ENCODE assay signal across 10 mouse cellular contexts in genomic region chr7:80753613-80754012, GRCm38 (mm10).
A peak's percentile ranks its signal among the peaks of the same experiment; 100 is the strongest.
DNase-seq lines count a peak whose midpoint lies in the region; ATAC-seq lines count a peak whose summit lies in the region.
"Had no signal": no experiment of that assay in that cellular context is flagged by ENCODE, and none has a peak within 500 bp of the region (broad histone marks: within the 10 kb centered on the region; RNA-seq: fewer than 3 reads in every experiment).

No protein-coding gene starts in this region.

- H3K9ac ChIP-seq in heart, embryonic 16.5 days (ENCODE audit: low read length) = no peak overlapping the region
- H3K9ac ChIP-seq in neural tube, embryonic 15.5 days (replicated peaks) = no peak overlapping the region
- H3K9ac ChIP-seq: embryonic facial prominence, embryonic 15.5 days had no signal

- no peak overlapping the region for H3K4me2 ChIP-seq in heart, embryonic 16.5 days (ENCODE audit: low read depth, low read length)
- no peak overlapping the region for H3K4me2 ChIP-seq in neural tube, embryonic 15.5 days
- H3K4me2 ChIP-seq: embryonic facial prominence, embryonic 15.5 days; midbrain, embryonic 11.5 days had no signal

- no peaks in the 10 kb centered on the region for H3K9me3 ChIP-seq in heart, embryonic 16.5 days (replicated peaks; ENCODE audit: control insufficient read depth, low read length)
- H3K9me3 ChIP-seq in embryonic facial prominence, embryonic 10.5 days = no peaks in the 10 kb centered on the region
- no peaks in the 10 kb centered on the region for H3K9me3 ChIP-seq in neural tube, embryonic 15.5 days (replicated peaks)
- H3K9me3 ChIP-seq: embryonic facial prominence, embryonic 15.5 days had no signal

- peaks cover 70% of the 10 kb centered on the region for H3K36me3 ChIP-seq in heart, embryonic 16.5 days (ENCODE audit: control insufficient read depth, insufficient read depth)
- peaks cover 86% of the 10 kb centered on the region for H3K36me3 ChIP-seq in macrophage (ENCODE audit: inconsistent target)
- peaks cover 60% of the 10 kb centered on the region for H3K36me3 ChIP-seq in embryonic facial prominence, embryonic 10.5 days (replicated peaks)
- peaks cover 72% of the 10 kb centered on the region for H3K36me3 ChIP-seq in neural tube, embryonic 15.5 days

- no peak overlapping the region for H3K4me3 ChIP-seq in heart, embryonic 16.5 days (ENCODE audit: low read length)
- no peak overlapping the region for H3K4me3 ChIP-seq in macrophage (ENCODE audit: inconsistent target)
- H3K4me3 ChIP-seq in embryonic facial prominence, embryonic 10.5 days = no peak overlapping the region
- H3K4me3 ChIP-seq in neural tube, embryonic 15.5 days (replicated peaks) = no peak overlapping the region
- H3K4me3 ChIP-seq: embryonic facial prominence, embryonic 15.5 days had no signal

- no peak for DNase-seq in heart, postnatal 36 days
- peak; percentile 7 for DNase-seq in adipocyte (ENCODE audit: low spot score)
- DNase-seq in kidney, adult 8-10 months = peak; percentile 91 to 93
- no peak for DNase-seq in embryonic facial prominence, embryonic 10.5 days (ENCODE audit: low spot score)
- DNase-seq in ovary, adult 18-20 months (ENCODE audit: low spot score) = no peak

- intact Hi-C loops in heart, postnatal 36 days (cut with DNase I) = no loop called here

- peak overlapping the region; percentile 64 for H3K27ac ChIP-seq in heart, embryonic 16.5 days (ENCODE audit: low read length)
- peak overlapping the region; percentile 71 for H3K27ac ChIP-seq in macrophage
- H3K27ac ChIP-seq in embryonic facial prominence, embryonic 10.5 days (replicated peaks) = no peak overlapping the region
- no peak overlapping the region for H3K27ac ChIP-seq in neural tube, embryonic 15.5 days (replicated peaks)
- H3K27ac ChIP-seq: embryonic facial prominence, embryonic 15.5 days had no signal

- ATAC-seq in heart, embryonic 16.5 days (replicated peaks; ENCODE audit: extremely low read depth, insufficient read depth, low FRiP score) = no peak
- ATAC-seq in neural tube, embryonic 15.5 days (ENCODE audit: low FRiP score) = no peak

- no peaks in the 10 kb centered on the region for H3K27me3 ChIP-seq in heart, embryonic 16.5 days (ENCODE audit: control insufficient read depth, insufficient read depth, low read length)
- H3K27me3 ChIP-seq in embryonic facial prominence, embryonic 10.5 days (replicated peaks; ENCODE audit: low read depth, poor library complexity, severe bottlenecking) = no peaks in the 10 kb centered on the region
- no peaks in the 10 kb centered on the region for H3K27me3 ChIP-seq in neural tube, embryonic 15.5 days (replicated peaks)
- H3K27me3 ChIP-seq: embryonic facial prominence, embryonic 15.5 days had no signal

- peaks cover 71% of the 10 kb centered on the region for H3K79me2 ChIP-seq in macrophage (ENCODE audit: inconsistent target)

- H3K4me1 ChIP-seq in heart, embryonic 16.5 days (ENCODE audit: control insufficient read depth, insufficient read depth, low read length) = peaks cover 9% of the 10 kb centered on the region; the same call in 1 of the 2 replicates
- no peaks in the 10 kb centered on the region; the same call in 1 of the 2 replicates for H3K4me1 ChIP-seq in embryonic facial prominence, embryonic 10.5 days
- no peaks in the 10 kb centered on the region for H3K4me1 ChIP-seq in neural tube, embryonic 15.5 days
- H3K4me1 ChIP-seq: embryonic facial prominence, embryonic 15.5 days had no signal

- 56% methylated on average over 2 of the region's 2 CpGs for WGBS in heart, embryonic 16.5 days
- WGBS in macrophage (ENCODE audit: missing documents) = 59% methylated on average over 2 of the region's 2 CpGs
- WGBS in embryonic facial prominence, embryonic 10.5 days = 94% methylated on average over 2 of the region's 2 CpGs
- 85% methylated on average over 2 of the region's 2 CpGs for WGBS in neural tube, embryonic 15.5 days

Comparison
In these comparisons a context has a peak if more than half of its experiments do, and no peak if none do; other contexts are left out.
1. H3K27ac ChIP-seq: peak in heart, embryonic 16.5 days (single experiment) and macrophage (single experiment); none in embryonic facial prominence, embryonic 10.5 days (single experiment) and neural tube, embryonic 15.5 days (single experiment).
2. DNase-seq: peak in adipocyte (single experiment) and kidney, adult 8-10 months (2 of 2); none in heart, postnatal 36 days (0 of 2), embryonic facial prominence, embryonic 10.5 days (single experiment) and ovary, adult 18-20 months (single experiment).